ENCODE assay signal across 8 mouse cellular contexts in the genomic region with DNA sequence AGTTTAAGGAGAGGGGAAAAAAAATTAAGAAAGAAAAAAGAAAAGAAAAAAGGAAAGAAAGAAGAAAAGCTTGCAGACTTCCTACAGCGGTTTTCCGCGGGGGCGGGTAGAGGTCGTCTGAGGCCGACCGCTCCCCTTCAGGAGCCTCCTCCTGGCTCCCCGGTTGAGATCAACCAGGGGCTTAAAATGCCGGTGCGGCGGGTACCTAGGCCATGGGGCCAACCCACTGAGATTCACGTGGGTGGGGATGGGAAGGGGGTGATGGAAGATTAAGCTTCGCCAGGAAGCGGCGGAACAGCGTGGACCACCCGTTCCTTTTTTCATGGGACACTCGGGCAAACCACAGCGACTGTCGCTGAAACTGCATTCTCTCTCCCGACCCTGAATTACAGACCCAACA. TPM values are rescaled to one million over a fixed set of nuclear protein-coding genes. Genes with fewer than 3 reads are reported as not detected.
DNase-seq lines count a peak whose midpoint lies in the region; ATAC-seq and TF ChIP-seq lines count a peak whose summit lies in the region.

No protein-coding gene starts in this region.

- no peaks in the 10 kb centered on the region for H3K27me3 ChIP-seq in heart, embryonic 12.5 days (replicated peaks)
- H3K27me3 ChIP-seq in neural tube, embryonic 13.5 days = peaks cover 78% of the 10 kb centered on the region

- H3K4me3 ChIP-seq in heart, embryonic 12.5 days = peak overlapping the region; percentile 79
- H3K4me3 ChIP-seq in cortical plate, adult 2 months (ENCODE audit: insufficient read depth, low read length) = peak overlapping the region; percentile 76; the same call in 1 of the 2 replicates
- peak overlapping the region; percentile 79 for H3K4me3 ChIP-seq in neural tube, embryonic 13.5 days

- no peaks in the 10 kb centered on the region for H3K9me3 ChIP-seq in heart, embryonic 12.5 days (replicated peaks)
- H3K9me3 ChIP-seq in neural tube, embryonic 13.5 days = no peaks in the 10 kb centered on the region

- no peak for DNase-seq in heart, adult 11 months
- peak; percentile 57 for DNase-seq in induced T-regulatory cell, adult 2 months (ENCODE audit: low read depth)
- no peak for DNase-seq in adipocyte (ENCODE audit: low spot score)
- no peak for DNase-seq in layer of hippocampus, postnatal 14 days (ENCODE audit: low spot score in 2 of 2)
- DNase-seq in yolk sac, embryonic 10.5 days (ENCODE audit: low spot score) = no peak

- ATAC-seq in heart, embryonic 12.5 days (ENCODE audit: insufficient number of reproducible peaks, low FRiP score) = no peak
- no peak for ATAC-seq in neural tube, embryonic 13.5 days (ENCODE audit: low read depth)

- peak overlapping the region; percentile 96 for H3K9ac ChIP-seq in heart, embryonic 12.5 days
- peak overlapping the region; percentile 82 for H3K9ac ChIP-seq in neural tube, embryonic 13.5 days

- WGBS in heart, embryonic 12.5 days = 5% methylated on average over 21 of the region's 21 CpGs
- WGBS in neural tube, embryonic 13.5 days = under 1% methylated on average over 21 of the region's 21 CpGs

- 0 out of 2 replicates have a peak overlapping the region, but pooled peaks have one; percentile 2 for H3K27ac ChIP-seq in heart, embryonic 12.5 days (ENCODE audit: poor library complexity, severe bottlenecking)
- no peak overlapping the region for H3K27ac ChIP-seq in cortical plate, adult 2 months (ENCODE audit: insufficient read depth, low read length)
- H3K27ac ChIP-seq in neural tube, embryonic 13.5 days (replicated peaks) = no peak overlapping the region

- H3K4me2 ChIP-seq in heart, embryonic 12.5 days = peak overlapping the region; percentile 99
- peak overlapping the region; percentile 97 for H3K4me2 ChIP-seq in neural tube, embryonic 13.5 days

- H3K4me1 ChIP-seq in heart, embryonic 12.5 days (replicated peaks) = peaks cover 51% of the 10 kb centered on the region
- no peaks in the 10 kb centered on the region for H3K4me1 ChIP-seq in cortical plate, adult 2 months (ENCODE audit: control insufficient read depth, insufficient read depth, low read length)
- peaks cover 72% of the 10 kb centered on the region for H3K4me1 ChIP-seq in neural tube, embryonic 13.5 days (replicated peaks)

- no peak for TF ChIP-seq CTCF in cortical plate, adult 2 months (IDR thresholded peaks at IDR 0.05; ENCODE audit: extremely low read depth, insufficient read depth, low read length)

- TF ChIP-seq POLR2A in cortical plate, adult 2 months (IDR thresholded peaks at IDR 0.05; ENCODE audit: extremely low read depth, insufficient read depth, low read length) = no peak

- peaks cover 7% of the 10 kb centered on the region; the same call in 1 of the 2 replicates for H3K36me3 ChIP-seq in heart, embryonic 12.5 days
- H3K36me3 ChIP-seq in neural tube, embryonic 13.5 days = no peaks in the 10 kb centered on the region

RNA-seq across cellular contexts. Expression of a gene that starts 2.3 kb away (rescaled TPM):
- 20.7 and 22.5 TPM in 2 replicates for polyA plus RNA-seq in heart, embryonic 12.5 days (2016; fragmentation: Nextera tagmentation; extraction: Ambion mirVana)
- 44.5 and 48.1 TPM in 2 replicates for polyA plus RNA-seq in cortical plate, adult 2 months (2012; rRNA removed)
- 17.2 and 18.5 TPM in 2 replicates for polyA plus RNA-seq in neural tube, embryonic 13.5 days (2015; fragmentation: Nextera tagmentation; extraction: Ambion mirVana)
- total RNA-seq in layer of hippocampus, postnatal 14 days (2021) = 10 to 100 TPM; 43.4 to 49.1 TPM
